Mouse (Mus musculus): ENCODE results near the gene Cldn34a.
"Not testable (repeated sequence)": the region's sequence is repeated elsewhere in the genome, so short reads cannot be mapped to it uniquely, and the experiment has no call there.

Gene Cldn34a

DNA sequence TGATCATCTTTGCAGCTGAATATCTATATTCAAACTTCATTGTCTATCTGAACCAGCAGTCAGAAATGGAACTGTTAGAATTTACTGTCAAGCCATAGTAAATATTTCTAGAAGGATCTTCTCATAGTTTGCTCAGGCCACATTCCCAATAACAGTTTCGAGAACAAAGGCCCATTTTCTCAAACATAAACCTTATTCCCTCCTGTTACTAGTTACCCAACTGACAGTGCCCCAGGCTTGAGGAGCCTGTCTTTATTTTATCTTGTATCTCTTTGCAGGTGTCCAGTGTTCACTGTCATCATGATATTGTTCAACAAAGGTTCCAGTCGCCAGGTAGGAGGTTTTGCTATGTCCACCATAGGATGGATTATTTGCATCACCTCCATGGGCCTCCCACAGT is at the start of gene Cldn34a:
Gene Cldn34a (plus strand): TSS at position 301 of the 400 bp plus-strand sequence.
- DNase-seq: no peak

GRCm38 (mm10) chrX:152518611-152519010 is 44.5 kb upstream of the Cldn34a start:
- not testable (repeated sequence) for DNase-seq

DNA sequence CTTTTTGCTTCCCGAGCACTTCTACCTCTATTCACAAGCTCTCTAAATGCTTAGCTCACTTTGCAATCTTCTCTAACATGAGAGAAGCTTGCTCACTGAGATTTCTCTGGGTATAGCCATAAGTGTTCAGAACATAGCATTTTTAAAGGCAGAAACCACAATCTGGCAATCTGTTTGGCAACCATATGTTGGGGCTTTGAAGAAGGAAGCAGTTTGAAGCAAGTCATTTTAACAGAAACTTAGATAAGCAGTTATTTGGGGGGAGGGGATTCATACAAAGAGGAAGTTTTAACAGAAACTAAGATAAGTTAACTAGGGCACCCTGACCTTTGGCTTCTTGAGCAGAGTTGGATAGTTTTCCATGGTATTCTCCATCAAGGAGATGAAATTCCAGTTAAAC is 17.4 kb upstream of the Cldn34a start:
- DNase-seq: no peak

DNA sequence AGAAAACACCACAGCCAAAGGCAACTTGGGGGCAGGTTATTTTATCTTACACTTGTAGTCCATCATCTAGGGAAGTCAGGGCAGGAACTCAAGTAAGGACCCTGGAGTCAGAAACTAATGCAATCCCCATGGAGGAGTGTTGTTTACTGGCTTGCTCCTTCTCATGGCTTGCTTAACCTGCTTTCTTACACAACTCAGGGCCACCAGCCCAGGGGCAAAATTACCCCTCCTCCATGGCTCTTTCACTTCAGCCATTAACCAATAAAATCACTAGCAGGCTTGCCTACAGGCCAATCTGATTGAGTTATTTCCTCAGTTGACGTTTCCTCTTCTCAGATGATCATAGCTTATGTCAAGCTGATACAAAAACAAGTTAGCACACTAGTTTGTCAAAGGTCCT is 15.0 kb upstream of the Cldn34a start:
- DNase-seq: no peak

DNA sequence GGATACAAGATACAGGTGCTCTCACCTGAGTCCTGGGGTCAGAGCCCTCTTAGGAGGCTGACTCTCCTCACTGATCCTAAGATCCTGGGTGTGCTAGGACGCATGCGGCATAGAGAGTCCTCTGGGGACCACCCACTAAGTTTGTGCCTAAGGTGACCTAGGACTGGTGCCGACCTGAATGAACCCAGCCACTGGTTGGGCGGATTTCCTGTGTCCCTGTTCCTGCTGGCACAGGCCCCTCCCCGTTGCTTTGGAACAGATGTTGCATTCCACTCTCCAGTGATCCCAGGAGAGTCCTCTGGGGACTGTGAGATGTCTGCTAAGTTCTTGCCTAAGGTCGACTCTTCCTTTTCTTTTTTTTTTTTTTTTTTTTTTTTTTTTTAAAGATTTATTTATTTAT is 5.7 kb upstream of the Cldn34a start:
- DNase-seq: no peak

Data from right cerebral cortex, postnatal 14 days (tissue).